Mouse (Mus musculus) cerebellum, adult 18-20 months (tissue): ENCODE measurements around the gene BC024978.

Source experiments
- DNase-seq, 2 experiments: peaks; one replicate each; pipeline ENCODE4 v3.0.0; 2021

BC024978 gene

DNA sequence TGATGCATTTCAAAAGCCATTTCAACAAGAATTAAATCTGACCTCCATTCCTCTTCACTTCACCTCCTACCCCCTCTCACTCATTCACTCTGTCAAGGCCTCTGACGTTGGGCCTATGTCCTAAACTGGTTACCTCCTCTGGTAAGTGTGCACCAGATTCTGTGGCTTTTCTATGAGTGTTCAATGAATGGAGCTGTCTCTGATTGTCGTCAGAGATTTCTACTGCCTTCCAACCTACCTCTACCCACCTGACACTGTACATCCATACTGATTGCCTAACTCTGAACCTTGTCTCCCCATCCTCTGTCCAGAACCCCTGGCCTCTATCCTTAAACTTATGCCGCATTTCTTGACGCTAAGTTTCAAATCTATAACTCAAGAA is 17.6 kb upstream of the BC024978 start:
- DNase-seq = no peak

DNA sequence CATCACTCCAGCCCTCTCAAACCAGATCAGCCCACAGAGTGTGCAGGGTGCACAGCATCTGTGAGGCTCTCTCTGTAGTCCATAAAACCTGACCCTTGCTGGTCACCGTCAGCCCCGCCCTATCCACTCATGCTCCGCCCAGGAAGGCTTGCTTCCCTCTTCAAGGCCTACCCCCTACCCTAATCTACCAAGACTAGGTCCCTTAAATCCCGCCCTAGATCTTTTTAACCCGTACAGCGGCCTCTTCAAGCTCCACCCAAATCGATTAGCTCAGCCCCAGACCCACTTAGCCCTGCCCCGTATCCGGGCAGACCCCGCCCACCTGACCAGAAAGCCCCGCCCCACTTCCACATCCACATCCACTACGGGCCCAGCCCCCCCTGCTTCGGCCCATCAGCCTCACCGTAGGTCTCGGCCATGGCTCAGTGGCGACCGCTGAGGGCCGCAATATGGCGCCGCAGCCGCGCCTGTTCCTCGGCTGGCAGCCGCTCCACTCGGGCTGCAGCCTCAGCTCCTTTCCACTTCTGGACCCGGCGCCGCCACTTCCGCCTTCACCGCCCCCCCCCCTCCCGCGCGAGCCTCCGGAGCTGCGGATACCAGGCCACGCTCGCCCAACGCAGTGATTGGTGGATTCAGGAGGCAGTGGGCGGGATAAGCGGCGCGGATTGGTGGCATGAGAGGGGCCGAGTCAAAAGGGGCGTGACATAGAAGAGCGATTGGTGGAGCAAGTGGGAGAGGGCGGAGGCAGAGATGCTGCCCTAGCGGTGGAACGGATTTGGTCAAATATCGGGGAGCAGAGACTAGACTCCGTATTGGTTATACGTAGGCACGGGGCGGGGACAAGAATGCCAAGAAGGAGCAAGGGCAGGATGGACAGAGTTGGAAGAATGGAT is 17.0 kb upstream of the BC024978 start, which contains the start of gene Rab4b:
Gene Rab4b, minus strand, starts transcription at position 573 of the 893 bp plus-strand sequence.
- DNase-seq = peak; percentile 99 to 100

DNA sequence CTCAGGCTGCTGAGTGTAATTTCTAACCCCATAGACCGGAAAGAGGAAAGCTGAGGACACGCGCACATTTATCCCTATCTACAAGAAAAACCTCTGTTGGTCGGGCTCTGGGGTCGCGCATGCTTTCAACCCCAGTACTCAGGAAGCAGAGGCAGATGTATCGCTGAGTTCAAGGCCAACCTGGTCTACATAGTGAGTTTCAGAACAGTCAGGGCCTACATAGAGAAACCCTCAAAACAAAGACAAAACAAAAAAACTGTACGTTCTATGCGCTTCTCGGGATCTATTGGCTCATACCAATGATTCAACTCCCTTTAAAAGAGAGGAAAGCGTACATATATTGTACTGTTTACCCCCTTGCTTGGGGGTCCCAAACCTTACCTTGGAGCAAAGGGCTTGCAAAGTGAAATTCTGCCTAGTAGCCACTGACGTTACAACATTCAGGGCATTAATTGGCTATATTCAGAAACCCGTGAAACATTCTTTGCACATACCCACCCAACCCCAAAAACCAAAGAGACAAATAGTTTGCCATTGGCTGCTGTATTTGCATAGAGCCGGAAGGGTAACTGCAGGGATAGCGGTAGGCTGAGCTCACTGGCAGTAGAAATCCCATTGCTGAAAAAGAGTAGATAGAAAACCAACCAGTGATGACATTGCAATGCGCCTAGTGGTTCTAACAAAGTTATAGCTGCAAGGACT is 16.2 kb upstream of the BC024978 start:
- DNase-seq = no peak

DNA sequence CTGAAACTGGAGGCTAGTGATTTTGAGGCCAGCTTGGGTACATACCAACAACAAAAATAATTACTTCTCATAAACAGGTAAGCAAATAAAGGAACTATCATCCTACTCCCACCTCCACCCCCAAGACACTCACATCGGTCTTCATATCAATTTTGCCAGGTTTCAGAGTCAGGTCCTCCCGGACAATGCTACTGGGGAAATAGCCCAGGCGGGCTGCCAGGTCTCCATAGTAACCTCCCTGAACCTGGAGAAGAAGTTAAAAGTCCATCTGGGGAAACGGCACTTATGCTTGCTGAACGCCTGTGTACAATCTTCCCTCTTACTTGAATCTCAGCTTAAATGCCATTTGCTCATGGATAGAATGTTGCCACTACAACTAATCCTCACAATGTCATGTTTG is 15.5 kb upstream of the BC024978 start:
- DNase-seq = no peak

DNA sequence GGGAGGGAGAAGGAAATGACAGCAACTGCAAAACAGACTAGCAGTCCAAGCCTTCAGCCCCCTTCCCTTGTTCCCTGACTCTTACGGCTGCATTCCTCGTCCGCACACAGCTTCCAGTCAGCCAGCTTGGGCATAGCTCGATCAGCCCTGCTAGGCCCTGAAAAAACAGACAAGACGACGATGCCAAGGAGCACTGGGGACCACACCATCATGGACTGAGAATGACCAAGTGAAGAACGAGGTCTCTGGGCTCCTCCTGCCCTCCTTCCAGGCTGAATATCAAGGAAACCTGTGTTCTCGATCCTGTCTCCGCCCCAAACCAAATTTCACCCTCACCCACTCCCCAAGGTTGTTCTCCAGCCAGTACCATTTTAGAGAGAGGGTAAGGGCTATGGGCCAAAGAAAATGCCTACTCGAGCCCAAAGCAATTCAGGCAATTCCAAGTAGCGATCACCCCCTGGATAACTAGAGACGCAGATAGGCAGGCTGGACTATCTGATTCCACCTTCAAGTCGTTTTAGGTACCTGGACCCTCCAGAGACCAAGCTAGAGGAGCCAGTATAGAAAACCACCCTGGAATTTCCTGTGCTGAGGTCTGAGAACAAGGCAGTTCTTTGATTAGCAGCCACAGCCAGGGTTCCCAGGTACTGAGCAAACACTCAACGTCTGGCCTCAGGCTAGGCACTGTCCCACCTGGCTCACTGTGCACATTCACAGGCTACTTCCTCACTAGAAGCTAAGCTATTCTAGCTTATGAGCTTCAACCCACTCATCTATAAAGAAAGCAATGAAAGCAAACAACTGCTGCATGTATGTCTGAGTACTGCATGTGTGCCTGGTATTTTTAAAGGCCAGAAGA is 14.5 kb upstream of the BC024978 start, which contains the start of the genes Gm21983 and Mia:
Gene Gm21983, minus strand, starts transcription at position 250 of the 859 bp plus-strand sequence.
Gene Mia, minus strand, starts transcription at position 321 of the 859 bp plus-strand sequence.
- DNase-seq = no peak

DNA sequence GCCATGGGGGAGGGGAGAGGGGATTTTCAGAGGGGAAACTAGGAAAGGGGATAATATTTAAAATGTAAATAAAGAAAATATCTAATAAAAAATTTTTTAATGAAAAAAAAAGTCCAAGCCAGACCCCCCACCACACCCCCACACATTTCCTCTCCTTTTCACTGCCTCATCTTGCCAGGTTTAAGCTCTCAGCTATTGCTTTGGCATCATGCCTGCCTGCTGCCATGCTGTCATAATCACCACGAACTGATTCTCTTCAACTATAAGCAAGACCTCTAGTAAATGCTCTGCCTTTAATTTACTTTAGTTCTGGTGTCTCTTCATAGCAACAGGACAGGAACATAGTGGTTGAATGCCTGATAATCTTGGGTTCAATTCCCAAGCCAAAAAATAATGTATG is 13.1 kb upstream of the BC024978 start:
- DNase-seq = no peak

DNA sequence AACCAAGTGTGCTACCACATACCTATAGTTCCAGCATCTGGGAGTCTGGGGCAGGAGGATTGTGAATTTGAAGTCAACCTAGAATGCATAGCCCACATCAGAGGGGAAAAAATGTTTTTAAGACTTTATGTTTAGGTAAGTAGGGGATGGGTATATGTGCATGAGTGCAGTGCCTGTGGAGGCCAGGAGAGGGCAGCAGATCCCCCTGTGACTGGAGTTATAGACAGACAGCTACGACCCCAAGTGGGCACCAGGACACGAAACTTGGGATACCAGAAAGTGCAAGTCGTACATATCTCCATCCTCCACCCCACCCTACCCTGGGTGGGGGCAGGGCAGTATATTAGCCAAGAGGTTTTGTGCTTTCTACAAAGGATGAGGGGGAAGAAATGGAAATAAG is 10.6 kb upstream of the BC024978 start:
- DNase-seq = no peak

DNA sequence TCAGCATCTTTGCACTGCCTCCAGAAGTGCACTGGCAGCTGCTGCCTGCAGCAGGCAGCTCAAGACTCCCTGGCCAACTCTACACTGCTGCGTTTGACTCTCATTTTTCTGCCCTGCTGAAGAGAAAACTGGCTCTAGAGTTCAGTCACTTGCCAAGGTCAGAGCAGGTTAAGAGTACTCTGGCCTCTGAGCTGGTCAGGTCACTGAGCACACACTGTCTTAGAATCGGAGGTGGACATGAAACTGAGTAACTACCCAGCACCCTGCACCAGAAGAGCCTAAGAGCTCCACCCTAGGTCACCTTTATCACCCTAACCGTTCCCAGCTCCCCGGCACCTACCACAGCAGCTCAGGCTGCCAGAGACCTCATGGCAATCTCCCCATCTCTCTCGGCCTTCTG is 9.6 kb upstream of the BC024978 start:
- DNase-seq = no peak

DNA sequence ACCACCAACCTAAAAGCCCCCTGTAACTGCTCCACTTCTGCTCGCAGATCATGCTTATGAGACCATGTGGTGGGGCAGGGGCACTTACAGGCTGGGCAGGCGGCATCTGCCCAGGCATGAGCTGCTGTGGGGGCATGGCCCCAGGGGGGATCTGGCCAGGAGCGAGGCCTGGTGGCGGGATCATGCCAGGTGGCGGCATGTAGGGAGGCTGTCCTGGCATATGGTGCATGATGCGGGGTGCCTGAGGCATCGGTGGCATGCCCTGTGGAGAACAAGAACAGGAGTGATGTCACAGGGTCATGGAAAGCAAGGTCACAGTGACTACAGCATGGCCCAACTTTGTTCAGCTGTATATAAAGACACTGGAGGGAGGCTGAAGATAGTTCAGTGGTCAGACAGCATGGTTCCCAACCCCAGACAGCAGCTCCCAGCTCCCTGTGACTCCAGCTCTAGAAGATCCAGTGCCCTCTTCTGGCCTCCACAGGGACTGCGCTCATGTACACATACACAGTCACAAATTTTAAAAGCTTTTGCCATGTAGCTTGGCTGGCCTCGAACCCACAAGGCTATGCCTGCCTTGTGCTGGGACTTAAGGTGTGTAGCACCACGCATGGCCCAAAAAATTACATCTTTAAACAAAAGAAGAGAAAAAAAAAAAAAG is 6.2 kb upstream of the BC024978 start:
- no peak for DNase-seq

DNA sequence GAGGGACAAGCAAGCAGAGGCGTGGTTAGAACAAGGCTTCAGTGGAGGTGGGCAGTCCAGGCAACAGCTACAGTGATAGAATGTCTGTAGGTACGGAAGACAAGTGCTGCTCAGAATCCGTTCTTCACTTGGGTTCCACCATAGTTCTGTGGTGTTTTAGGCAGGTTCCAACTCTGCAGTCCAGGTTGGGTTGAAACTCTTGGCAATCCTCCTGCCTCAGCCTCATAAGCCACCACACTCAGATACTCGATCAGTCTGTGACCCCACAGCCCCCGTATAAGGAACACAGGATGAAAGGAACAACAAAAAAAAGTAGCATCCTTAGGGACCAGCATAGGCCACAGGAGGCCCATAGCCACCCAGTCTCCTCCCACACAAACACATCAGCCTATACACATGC is 3.1 kb upstream of the BC024978 start:
- no peak for DNase-seq

DNA sequence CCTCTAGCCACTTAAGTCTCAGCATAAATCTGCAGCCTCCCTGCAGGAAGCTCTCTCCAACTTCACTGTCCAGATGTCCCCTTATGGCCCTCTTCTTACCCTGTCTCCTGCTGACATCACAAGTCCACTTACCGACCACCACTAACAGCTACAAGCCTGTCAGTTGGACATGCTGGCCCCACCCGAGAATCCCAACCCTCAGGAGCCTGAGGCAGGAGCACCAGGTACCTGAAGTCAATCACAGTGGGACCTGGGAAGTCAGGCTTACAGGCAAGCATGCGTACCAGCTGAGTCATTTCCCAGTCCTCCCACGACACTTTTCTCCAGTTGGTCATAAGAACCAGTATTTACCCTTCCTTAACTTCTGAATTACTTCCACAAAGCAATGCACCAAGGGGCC is 1.9 kb upstream of the BC024978 start:
- DNase-seq = no peak

DNA sequence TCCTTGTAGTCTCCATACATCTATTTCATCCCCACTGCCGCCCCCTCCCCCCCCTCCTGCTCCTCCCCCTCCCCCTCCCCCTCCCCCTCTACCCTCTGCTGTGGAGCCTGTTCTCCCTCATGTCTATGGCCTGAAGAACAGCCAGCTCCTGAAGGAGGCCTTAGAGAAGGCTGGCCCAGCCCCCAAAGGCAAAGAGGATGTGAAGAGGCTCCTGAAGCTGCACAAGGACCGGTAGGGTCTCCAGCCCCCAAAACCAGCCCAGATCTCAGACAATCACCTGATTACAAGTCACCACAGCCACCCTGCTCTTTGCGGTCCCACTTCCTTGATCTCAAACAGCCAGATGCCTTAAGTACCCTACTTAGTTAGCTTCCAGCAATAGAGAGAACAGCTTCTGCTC is 1.6 kb downstream of the BC024978 start:
- DNase-seq = no peak

DNA sequence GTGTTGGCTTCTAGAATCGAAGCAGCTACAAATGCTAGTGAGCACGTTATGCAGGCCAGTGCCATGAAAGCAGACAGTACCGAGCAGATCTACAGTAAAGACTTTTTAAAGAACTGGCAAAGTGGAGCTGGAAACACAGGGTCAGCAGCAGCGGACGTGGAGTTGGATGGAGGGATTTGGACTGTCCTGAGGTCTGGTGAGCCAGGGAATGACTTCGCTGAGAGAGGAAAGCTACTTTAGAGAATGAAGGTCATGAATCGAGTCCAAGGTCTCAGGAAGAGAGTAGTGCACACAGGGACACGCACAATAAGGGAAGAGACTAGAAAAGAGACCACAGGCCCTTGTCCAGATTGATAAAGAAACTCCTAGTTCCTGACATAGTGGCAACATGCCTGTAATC is 2.1 kb downstream of the BC024978 start:
- no peak for DNase-seq

DNA sequence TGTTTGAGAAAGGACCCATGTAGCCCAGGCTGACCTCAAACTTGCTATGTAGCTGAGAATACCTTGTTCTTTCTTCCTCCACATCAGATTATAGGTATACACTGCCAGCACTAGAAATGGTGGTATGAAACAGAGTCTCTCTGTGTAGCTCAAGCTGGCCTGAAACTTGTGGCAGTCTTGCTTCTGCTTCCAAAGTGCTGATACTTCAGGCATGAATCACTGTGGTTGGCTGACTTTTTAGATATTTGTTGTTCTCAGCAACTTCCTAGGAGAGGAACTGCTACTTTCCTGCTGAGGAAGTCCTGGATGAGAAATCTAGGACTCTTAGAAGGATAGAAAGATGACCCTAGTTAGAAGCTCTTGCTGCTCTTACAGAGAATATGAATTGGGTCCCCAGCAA is 2.8 kb downstream of the BC024978 start:
- no peak for DNase-seq

DNA sequence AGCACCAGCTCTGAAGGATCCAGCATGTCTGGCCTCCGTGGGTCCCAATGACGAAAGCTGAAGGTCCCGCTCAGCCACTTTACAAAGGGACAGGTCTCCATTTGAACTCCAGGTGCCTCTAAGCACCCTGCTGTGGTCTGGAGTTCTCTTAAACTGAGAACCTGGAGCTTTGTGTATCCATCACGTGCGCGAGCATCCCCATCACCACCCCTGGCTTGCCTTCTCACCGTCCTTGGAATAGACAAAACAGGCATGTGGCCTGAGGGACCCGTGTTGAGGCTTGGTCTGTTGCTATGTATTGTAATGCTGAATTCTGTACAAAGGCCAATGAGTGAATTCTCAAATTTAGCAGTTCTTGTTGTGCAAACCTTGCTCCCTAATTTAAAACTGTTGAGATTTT is 3.2 kb downstream of the BC024978 start:
- DNase-seq = no peak

DNA sequence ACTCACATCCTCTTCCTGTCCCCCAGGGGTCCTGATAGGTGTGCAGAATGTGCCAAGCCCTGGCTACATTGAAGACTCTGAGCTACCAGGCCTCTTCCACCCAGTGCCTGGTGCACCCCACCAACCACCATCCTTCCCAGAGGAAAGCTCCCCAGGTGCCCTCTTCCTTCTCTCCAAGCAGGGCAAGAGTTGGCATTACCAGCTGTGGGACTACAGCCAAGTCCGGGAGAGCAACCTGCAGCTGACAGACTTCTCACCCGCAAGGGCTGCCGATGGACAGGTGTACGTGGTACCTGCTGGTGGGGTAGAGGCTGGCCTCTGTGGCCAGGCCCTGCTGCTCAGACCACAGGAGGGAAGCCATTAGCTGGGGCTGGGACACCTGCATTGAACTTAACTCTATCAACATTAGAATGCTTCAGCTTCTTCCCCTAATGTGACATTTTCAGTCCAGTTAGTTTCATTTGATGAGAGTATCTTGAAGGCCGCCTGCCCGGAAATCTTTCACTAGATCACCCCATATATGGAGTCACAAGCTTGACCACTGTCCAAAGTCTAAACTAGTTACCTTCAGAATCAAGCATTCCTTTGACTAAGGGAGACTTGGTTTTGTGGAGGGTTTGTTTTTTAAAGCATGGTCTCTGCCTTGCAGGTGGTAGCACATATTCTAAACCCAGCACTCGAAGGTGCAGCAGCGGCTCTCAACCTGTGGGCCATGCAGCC is 8.3 kb downstream of the BC024978 start:
- DNase-seq = peak; percentile 52 to 58

DNA sequence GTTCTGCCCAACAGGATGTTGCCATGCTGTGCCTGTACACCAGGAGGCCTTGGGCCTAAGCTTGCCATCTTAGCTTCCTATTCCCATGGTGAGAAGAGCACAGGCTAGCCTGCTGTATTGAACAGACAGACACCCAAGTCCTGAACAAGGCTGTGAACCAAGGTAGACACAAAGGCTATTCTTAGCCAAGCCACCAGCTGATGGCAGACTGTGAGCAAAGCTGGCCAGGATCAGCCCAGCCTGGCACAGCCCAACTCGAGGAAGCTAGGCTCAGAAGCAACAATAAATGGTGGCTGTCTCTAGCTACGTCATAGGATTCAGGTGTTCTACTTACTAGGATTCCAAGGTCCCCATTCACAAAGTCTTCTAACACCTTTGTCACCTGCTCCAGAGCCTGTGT is 17.0 kb downstream of the BC024978 start:
- no peak for DNase-seq

DNA sequence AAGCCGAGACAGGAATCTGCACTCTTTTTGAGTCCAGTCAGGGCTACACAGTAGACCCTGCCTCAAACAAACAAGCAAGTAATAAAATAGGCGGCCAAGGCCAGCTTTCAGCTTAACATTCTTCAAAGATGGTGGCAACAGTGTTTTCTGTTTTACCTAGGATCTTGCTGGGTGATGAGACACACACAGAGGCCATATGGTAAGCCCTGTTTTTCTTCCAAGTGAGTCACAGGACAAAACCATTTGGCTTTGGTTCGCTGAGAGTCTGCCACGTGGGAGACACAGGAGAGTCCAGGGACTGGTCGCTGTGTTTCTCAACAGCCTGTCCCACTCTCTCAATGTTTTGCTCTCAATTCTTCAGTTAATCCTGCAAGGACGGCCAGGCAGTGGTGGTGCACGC is 23.0 kb downstream of the BC024978 start:
- peak; percentile 67 to 78 for DNase-seq

DNA sequence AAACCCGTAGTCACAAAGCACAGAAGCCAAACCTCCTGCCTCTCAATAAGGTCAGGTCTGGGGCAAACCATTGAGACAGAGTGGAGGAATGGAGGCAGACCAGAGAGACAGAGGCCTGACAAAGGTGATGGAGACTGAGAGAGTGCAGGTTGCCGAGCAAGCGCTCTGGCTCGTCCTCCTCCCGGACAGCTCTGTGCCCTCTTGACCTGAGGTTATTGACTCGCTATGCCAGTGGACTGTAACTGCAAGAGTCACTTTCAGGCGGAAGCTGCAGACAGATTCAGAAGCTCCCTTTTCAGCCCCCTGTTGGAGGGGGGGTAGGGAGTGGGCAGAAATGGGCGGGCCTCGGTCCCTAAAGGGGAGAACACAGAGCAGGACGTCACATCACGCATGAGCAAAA is 24.4 kb downstream of the BC024978 start:
- no peak for DNase-seq

DNA sequence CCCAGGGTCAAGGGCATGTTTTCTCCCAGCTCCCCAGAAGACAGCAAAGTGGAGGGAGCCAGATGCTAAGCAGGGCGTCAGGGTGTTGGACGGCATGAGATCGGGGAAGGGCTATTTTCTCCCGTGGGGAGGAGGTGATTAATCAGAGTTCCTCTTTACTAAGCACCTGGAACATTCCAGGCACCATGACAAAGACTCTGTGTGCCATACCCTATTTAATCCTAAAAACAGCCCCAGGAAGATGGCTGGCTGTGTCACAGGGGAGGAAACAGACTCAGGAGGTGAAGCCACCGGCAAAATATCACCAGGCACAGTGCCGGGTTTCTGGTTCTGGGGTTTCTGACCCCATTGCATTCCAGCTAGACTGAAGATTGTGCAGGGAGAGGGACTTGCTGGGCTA is 26.4 kb downstream of the BC024978 start:
- no peak for DNase-seq

DNA sequence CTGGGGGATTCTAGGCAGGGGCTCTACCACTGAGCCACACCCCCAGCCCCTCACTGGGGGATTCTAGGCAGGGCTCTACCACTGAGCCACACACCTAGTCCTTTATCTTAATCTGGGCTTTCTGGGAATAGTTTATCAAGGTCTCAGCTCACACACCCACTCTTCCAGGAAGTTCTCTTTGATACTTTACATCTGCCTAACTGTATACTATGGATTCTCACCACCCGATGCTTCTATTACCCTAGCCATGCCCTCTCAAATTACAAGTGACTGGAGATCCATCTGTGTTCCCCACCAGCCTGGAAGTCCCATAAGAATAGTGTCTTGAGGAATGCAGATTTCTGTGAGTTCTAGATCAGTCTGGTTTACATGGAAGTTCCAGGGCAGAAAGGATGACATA is 27.0 kb downstream of the BC024978 start:
- no peak for DNase-seq
